In the genomic region with DNA sequence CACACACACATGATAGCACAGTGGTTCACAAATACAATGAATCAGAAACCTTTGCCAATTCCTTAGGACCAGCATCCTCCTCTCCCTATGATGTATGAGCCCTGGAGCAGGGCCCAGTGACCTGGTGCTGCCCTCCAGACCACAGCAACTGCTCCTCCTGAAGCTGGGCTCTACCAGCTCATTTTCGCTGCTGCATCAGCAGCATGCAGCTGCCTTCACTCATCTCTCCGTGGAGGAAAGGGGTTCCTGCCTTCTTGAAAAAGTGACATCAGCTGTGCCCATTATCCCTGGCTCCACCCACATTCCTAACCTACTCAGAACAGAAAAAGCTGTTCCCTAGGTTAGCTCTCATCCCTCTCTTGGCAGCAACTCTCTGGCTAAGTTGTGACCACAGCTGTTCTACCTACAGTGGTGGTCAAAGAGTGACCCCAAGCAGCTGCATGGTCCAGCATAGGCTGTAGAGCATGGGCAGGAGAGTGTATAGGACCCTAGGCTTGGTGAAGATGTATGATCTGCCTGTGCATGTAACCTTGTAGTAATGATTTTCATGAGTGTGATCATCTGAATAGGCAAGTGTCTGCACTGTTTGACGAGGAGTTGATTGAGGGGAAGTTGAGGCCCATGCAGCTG, we compare ENCODE assay signal across 12 mouse cellular contexts.
DNase-seq lines count a peak whose midpoint lies in the region; ATAC-seq and TF ChIP-seq lines count a peak whose summit lies in the region.
"Had no signal": no experiment of that assay in that cellular context is flagged by ENCODE, and none has a peak within 500 bp of the region (broad histone marks: within the 10 kb centered on the region; RNA-seq: fewer than 3 reads in every experiment).

No protein-coding gene starts in this region.

- ATAC-seq in liver, postnatal 0 days, result no peak
- ATAC-seq in hindbrain, embryonic 13.5 days (ENCODE audit: low FRiP score), result no peak
- ATAC-seq: forebrain, embryonic 15.5 days had no signal

- WGBS in limb, embryonic 10.5 days, result 50% methylated on average over 3 of the region's 3 CpGs
- WGBS in liver, postnatal 0 days (ENCODE audit: insufficient replicate concordance), result 44% methylated on average over 3 of the region's 3 CpGs
- 44% methylated on average over 3 of the region's 3 CpGs for WGBS in hindbrain, embryonic 13.5 days

- no peaks in the 10 kb centered on the region for H3K9me3 ChIP-seq in limb, embryonic 10.5 days (replicated peaks)
- H3K9me3 ChIP-seq in liver, postnatal 0 days (ENCODE audit: low read length), result no peaks in the 10 kb centered on the region
- H3K9me3 ChIP-seq in hindbrain, embryonic 13.5 days, result no peaks in the 10 kb centered on the region
- H3K9me3 ChIP-seq: forebrain, embryonic 15.5 days had no signal

- TF ChIP-seq EP300 in liver, postnatal 0 days (IDR thresholded peaks at IDR 0.05; ENCODE audit: low read depth), result no peak

- peaks cover 12% of the 10 kb centered on the region for H3K4me1 ChIP-seq in limb, embryonic 10.5 days
- H3K4me1 ChIP-seq in liver, postnatal 0 days (ENCODE audit: insufficient read depth), result no peaks in the 10 kb centered on the region
- no peaks in the 10 kb centered on the region for H3K4me1 ChIP-seq in hindbrain, embryonic 13.5 days (replicated peaks)

- TF ChIP-seq CTCF in liver, postnatal 0 days (IDR thresholded peaks at IDR 0.05; ENCODE audit: low read depth), result no peak

- no peaks in the 10 kb centered on the region for H3K27me3 ChIP-seq in limb, embryonic 10.5 days (ENCODE audit: low read depth, poor library complexity, severe bottlenecking)
- H3K27me3 ChIP-seq in liver, postnatal 0 days (ENCODE audit: insufficient read depth, low read length), result no peaks in the 10 kb centered on the region
- no peaks in the 10 kb centered on the region for H3K27me3 ChIP-seq in hindbrain, embryonic 13.5 days
- H3K27me3 ChIP-seq: CH12.LX; forebrain, embryonic 15.5 days had no signal

- H3K4me2 ChIP-seq in liver, postnatal 0 days (ENCODE audit: low read depth, low read length), result no peak overlapping the region
- H3K4me2 ChIP-seq in hindbrain, embryonic 13.5 days, result no peak overlapping the region
- H3K4me2 ChIP-seq: forebrain, embryonic 15.5 days had no signal

- intact Hi-C loops in gastrocnemius, postnatal 14 days (cut with DNase I; ENCODE audit: low total_unique reads), result no loop called here

- peak; percentile 43 for DNase-seq in gastrocnemius, postnatal 14 days
- DNase-seq in gastrocnemius, adult 8-10 months (ENCODE audit: low spot score in 2 of 2), result no peak
- DNase-seq in 3134 (ENCODE audit: extremely low read depth, insufficient read length, low spot score), result peak; percentile 76
- DNase-seq in embryo, embryonic 10 days (ENCODE audit: low spot score), result peak; percentile 19
- no peak for DNase-seq in limb, embryonic 10.5 days (ENCODE audit: low spot score)
- DNase-seq in thymus, adult 18-20 months, result no peak
- DNase-seq in liver, postnatal 0 days, result no peak
- DNase-seq: cerebellum, adult 9-10 months had no signal

- no peaks in the 10 kb centered on the region for H3K36me3 ChIP-seq in limb, embryonic 10.5 days
- no peaks in the 10 kb centered on the region for H3K36me3 ChIP-seq in liver, postnatal 0 days (replicated peaks; ENCODE audit: insufficient read depth, low read length)
- no peaks in the 10 kb centered on the region for H3K36me3 ChIP-seq in hindbrain, embryonic 13.5 days
- H3K36me3 ChIP-seq: forebrain, embryonic 15.5 days had no signal

- H3K27ac ChIP-seq in limb, embryonic 10.5 days, result peak overlapping the region; percentile 27
- H3K27ac ChIP-seq in liver, postnatal 0 days (ENCODE audit: low read depth), result no peak overlapping the region
- H3K27ac ChIP-seq in hindbrain, embryonic 13.5 days, result no peak overlapping the region
- H3K27ac ChIP-seq: forebrain, embryonic 15.5 days; macrophage had no signal

- H3K4me3 ChIP-seq in limb, embryonic 10.5 days, result no peak overlapping the region
- no peak overlapping the region for H3K4me3 ChIP-seq in liver, postnatal 0 days (ENCODE audit: low read depth, low read length)
- no peak overlapping the region for H3K4me3 ChIP-seq in hindbrain, embryonic 13.5 days
- H3K4me3 ChIP-seq: forebrain, embryonic 15.5 days had no signal

- H3K9ac ChIP-seq in liver, postnatal 0 days (replicated peaks), result no peak overlapping the region
- H3K9ac ChIP-seq in hindbrain, embryonic 13.5 days, result no peak overlapping the region
- H3K9ac ChIP-seq: forebrain, embryonic 15.5 days had no signal

Comparison
In these comparisons a context has a peak if more than half of its experiments do, and no peak if none do; other contexts are left out.
1. DNase-seq: peak in gastrocnemius, postnatal 14 days (single experiment), 3134 (single experiment) and embryo, embryonic 10 days (single experiment); none in gastrocnemius, adult 8-10 months (0 of 2), limb, embryonic 10.5 days (single experiment), thymus, adult 18-20 months (0 of 2) and liver, postnatal 0 days (single experiment).